Mouse (Mus musculus): ENCODE measurements at regions not wholly inside any gene's neighbourhood (a gene's known extent, or its start where the extent isn't known, plus 50 kb on each side); places are given as distances from the start of the nearest gene placed in this dataset.

DNA sequence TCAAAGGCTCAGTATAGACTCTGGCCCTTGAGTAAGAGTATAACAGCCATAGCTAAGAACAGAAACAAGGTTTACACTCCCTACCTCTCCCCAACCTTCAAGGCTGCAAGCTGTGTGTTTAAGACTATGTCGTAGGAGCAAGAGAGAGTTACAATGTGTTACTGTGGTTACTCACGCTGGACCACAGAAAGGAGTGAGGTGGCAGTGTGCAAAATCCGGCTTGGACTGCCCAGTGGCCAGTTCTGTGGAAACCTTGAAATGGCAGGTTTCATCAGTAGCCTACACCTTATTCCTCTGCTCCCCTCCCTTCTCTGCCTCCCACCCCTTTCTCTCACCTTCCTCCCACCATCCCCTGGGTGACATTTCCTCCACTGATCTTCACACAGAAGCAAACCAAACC is 114.3 kb upstream of the Ado start:
- TF ChIP-seq CTCF (IDR thresholded peaks at IDR 0.05; ENCODE audit: low read depth) = no peak
- TF ChIP-seq EP300 (IDR thresholded peaks at IDR 0.05; ENCODE audit: low read depth) = no peak

Data from liver, embryonic 14.5 days (tissue).